Mouse (Mus musculus) cerebellum, postnatal 25 days (tissue): ENCODE results near the gene Fcamr.
A peak's percentile ranks its signal among the peaks of the same experiment; 100 is the strongest.

ENCODE experiments used
- DNase-seq, 2 experiments: peaks; one replicate each; pipeline ENCODE4 v3.0.0; 2021; ENCODE audit warnings: mixed read lengths in 2 of 2

Fcamr gene

DNA sequence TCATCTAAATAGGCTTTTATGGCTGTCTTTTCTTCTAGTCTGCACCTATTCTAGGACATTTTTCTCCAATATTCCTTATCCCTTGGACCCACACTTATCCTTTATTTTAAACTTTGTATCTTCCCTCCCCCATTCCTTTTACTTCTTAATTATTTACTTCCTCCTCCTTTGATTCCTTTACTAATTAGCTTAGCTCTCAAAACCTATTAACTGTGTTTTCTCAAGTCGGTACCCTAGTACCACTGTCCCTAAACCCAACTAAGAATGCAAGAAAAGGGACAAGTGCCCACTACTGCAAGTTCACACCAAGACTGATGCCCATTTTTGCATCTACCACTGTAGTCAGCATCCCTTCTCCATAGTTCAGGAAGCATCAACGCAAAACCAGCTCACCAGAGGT is 55.0 kb downstream of the Fcamr start:
- DNase-seq, result no peak

DNA sequence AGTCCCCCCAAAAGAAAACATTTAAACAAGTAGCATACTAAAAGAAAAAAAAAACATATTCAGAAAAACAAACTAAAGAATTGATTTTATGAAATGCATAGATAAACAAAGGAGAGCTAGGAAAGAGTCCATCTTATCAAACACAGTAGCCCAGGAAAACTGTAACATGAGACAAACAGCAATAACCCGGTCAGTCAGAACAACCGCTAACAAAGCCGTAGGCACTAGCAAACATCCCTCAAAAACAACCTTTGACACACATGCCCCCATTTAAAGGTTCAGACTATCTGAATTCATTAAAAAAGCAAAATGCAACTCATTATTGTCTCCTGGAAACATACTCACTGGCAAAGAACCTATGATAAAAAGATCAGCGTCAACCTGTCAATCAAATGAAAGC is 56.8 kb downstream of the Fcamr start:
- DNase-seq, result no peak

DNA sequence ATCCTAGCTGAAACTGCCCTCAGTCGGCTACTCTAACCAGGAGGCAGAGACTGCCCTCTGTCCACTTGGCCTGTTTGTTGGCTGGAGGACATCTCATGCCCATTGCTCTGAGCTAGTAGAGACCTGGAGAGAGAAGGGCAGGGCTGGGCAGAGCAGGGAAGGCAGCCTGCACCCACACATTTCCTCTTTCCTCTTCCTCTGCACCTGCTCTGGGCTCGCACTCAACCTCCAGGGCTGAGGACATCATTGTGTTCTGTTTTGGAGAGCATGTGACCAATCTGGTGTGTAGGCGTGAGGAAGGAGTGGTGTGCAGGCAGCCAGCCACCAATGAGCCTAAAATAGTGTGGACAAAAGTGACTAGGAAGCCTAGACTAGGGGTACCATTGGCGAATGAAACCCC is 63.5 kb downstream of the Fcamr start:
- peak; percentile 40 to 44 for DNase-seq
